Mouse (Mus musculus): Measurements from ENCODE around the gene Gale.
"Not testable (repeated sequence)": the region's sequence is repeated elsewhere in the genome, so short reads cannot be mapped to it uniquely, and the experiment has no call there.

Gale gene

GRCm38 (mm10) chr4:135970585-135970984 lies 7.1 kb downstream of the Gale start:
- DNase-seq (ENCODE audit: low spot score in 2 of 2): no peak

GRCm38 (mm10) chr4:135971805-135972555 lies 8.5 kb downstream of the Gale start:
- DNase-seq (ENCODE audit: low spot score in 2 of 2): no peak

- peak; percentile 84 to 89 for DNase-seq (ENCODE audit: low spot score in 2 of 2)
Observed at GRCm38 (mm10) chr4:135972556-135972906, 9.0 kb downstream of the Gale start, which contains the start of gene Lypla2. TSS of gene Lypla2 (minus strand) at chr4:135972626.

- no peak for DNase-seq (ENCODE audit: low spot score in 2 of 2)
Observed at GRCm38 (mm10) chr4:135972911-135973811, 9.6 kb downstream of the Gale start.

GRCm38 (mm10) chr4:135976146-135976545 lies 12.6 kb downstream of the Gale start:
- no peak for DNase-seq (ENCODE audit: low spot score in 2 of 2)

GRCm38 (mm10) chr4:135980223-135980622 lies 16.7 kb downstream of the Gale start:
- DNase-seq (ENCODE audit: low spot score in 2 of 2): not testable (repeated sequence)

GRCm38 (mm10) chr4:135981524-135982063 lies 18.1 kb downstream of the Gale start:
- DNase-seq (ENCODE audit: low spot score in 2 of 2): peak; percentile 69 to 81

DNA sequence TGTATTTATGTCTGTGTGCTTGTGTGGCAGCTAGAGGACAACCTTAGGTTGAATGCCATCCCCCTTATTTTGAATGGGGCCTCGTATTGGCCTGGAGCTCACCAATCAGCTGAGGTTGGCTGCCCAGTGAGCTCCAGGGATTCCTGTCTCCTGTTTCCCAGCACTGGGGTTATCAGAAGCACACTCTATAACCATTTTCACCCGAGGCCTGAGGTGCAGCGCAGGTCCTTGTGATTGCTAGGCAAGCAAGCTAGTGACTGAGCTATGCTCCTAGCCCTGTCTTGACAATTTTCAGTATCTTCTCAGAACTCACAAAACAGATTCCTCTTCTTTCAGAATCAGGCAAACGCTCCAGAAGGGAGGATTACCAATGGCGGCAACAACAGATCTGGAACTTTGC lies 21.0 kb downstream of the Gale start:
- no peak for DNase-seq (ENCODE audit: low spot score in 2 of 2)

DNA sequence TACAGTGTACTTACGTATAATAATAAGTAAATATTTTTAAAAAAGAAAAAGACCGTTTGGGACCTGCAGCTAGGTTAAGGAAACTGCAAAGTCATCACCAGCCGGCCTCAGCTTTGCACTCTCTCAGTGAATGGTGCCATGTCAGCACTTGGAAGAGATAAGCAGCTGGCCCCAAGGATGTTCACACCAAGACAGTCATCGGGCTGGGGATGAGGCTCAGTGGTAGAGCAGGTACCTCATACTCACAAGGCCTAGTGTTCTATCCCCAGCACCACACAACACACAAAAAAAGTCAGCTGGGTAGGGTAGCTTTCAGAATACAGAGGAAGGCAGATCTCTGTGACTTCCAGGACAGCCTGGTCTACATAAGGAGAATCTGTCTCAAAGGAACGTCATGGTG lies 21.7 kb downstream of the Gale start:
- DNase-seq (ENCODE audit: low spot score in 2 of 2): no peak

- no peak for DNase-seq (ENCODE audit: low spot score in 2 of 2)
Observed at GRCm38 (mm10) chr4:135985769-135986168, 22.2 kb downstream of the Gale start.

- DNase-seq (ENCODE audit: low spot score in 2 of 2): no peak
Observed at GRCm38 (mm10) chr4:135986301-135986942, 22.9 kb downstream of the Gale start.

- peak; percentile 87 to 89 for DNase-seq (ENCODE audit: low spot score in 2 of 2)
Observed at GRCm38 (mm10) chr4:135986943-135987710, 23.6 kb downstream of the Gale start, which contains the start of gene Pithd1. TSS of gene Pithd1 (minus strand) at chr4:135987264.

- DNase-seq (ENCODE audit: low spot score in 2 of 2): no peak
Observed at GRCm38 (mm10) chr4:135987714-135988113, 24.2 kb downstream of the Gale start.

GRCm38 (mm10) chr4:135993941-135994340 lies 30.4 kb downstream of the Gale start:
- DNase-seq (ENCODE audit: low spot score in 2 of 2): no peak

DNA sequence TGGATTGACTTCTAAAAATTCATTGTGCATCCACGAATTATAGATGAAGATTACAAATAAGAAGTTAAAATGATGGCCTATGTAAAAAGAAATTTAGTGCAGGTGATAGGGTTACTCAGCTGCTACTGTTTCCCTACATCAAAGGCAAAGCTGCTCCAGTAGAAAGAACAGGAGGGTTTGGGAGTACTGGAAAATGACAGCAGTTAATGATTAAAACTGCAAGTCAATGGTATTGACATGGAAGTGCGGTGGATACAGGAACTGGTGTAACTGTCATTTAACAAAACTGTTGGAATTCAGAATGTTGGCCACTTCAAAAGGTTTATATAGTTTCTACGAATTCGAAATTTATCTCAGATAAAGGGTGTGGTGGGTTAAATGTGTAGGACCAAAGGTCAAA lies 31.6 kb downstream of the Gale start:
- no peak for DNase-seq (ENCODE audit: low spot score in 2 of 2)

- DNase-seq (ENCODE audit: low spot score in 2 of 2): no peak
Observed at GRCm38 (mm10) chr4:136004107-136004675, 40.7 kb downstream of the Gale start.

DNA sequence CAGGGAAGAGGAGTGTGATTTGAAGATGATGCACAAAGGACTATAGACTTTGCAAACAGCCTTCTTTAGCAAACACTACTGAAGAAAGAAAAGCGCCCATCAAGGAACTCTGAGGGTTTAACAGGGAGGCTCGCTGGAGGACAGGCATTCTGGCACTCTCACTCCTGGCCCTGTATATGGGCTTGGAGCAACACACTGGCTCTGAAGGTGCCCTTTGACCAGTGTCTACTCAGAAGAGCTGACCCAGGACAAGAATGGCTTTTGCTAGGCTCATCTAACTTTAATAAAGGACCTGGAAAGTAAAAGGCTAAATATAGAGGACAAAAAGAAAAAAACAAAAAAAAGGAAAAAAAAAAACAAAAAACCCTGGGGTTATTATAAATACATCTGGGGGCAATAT lies 41.4 kb downstream of the Gale start:
- no peak for DNase-seq (ENCODE audit: low spot score in 2 of 2)

DNA sequence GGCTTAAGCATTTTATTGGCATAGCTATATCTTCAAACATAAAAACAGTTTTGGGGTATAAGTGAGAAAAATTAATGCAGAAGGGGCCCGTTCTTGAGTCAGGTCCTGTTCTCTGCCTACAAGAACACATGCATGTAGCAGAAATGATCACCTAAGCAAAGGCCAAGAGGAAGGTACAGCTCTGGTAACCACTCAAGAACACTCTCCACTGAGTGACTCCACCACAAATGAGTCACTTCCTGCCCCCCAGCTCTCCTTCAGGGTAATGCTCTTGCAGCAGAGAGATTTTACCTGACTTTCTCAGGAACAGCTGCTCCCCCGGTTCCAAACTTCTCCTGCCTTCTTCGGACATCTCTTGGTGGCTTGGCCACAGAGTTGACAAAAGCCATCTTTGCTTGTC lies 43.3 kb downstream of the Gale start:
- no peak for DNase-seq (ENCODE audit: low spot score in 2 of 2)

DNA sequence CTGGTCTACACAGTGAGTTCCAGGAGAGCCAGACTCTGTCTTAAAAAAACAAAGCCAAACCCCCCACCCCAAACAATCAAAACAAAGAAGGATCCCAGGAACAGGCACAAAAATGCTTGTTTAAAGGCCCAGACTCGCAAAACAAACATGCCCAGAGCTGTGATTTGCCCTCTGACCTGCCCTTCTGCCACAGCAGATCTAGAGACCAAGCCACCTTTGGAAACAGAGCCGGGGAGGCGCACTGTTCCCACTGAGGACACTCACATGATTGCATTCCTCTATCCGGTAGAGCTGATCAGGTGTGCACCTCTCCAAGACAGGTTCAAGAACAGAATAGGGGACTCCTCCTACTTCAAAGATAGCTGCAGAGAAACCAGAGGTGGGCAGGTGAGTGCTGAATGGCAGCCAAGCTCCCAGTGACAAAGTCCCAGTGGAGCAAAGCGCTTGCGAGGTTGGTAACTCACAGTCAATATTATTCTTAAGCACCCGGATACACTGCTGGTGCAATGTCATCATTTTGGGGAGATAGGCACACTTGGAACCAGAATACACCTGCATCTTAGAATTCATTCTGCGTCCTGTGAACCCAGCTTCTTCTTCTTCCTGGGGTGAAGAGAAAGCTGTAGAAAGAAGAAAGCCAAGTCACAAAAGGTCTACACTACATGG lies 45.4 kb downstream of the Gale start:
- DNase-seq (ENCODE audit: low spot score in 2 of 2): no peak

DNA sequence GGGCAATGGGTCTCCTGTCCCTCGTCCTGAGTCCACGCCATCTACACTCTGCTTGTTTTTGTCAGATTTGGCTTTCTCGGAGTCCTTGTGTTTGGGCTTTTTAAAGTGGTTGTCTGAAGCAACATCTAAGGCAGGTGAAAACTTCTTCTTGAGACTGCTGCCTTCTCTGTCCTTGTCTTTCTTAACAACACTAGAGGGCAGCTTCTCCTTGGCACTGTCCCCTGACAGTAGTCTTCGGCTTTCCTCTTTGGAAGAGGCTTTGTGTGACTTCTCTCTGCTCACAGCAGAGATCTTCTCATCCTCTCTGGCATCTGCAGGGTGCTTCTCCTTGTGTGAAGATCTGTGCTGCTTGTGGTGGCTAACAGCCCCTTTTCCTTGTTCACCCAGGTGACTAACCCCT lies 47.1 kb downstream of the Gale start:
- DNase-seq (ENCODE audit: low spot score in 2 of 2): no peak
